Mouse (Mus musculus) adrenal gland, adult 8-10 months (tissue): Measurements from ENCODE around the gene Dpy19l3. TPM values are rescaled to one million over a fixed set of nuclear protein-coding genes. Genes with fewer than 3 reads are reported as not detected.

Source experiments
- DNase-seq: peaks from one replicate; pipeline ENCODE4 v3.0.0; 2022
- total RNA-seq, 4 experiments: library from RNA; stranded (reverse); gene quantifications; 2 replicates each; pipeline ENCODE4 v1.2.4; 2022

Dpy19l3 gene
- total RNA-seq, 4 experiments from 2014 or later: 57.8 to 90.2 (median 69.7) TPM

DNA sequence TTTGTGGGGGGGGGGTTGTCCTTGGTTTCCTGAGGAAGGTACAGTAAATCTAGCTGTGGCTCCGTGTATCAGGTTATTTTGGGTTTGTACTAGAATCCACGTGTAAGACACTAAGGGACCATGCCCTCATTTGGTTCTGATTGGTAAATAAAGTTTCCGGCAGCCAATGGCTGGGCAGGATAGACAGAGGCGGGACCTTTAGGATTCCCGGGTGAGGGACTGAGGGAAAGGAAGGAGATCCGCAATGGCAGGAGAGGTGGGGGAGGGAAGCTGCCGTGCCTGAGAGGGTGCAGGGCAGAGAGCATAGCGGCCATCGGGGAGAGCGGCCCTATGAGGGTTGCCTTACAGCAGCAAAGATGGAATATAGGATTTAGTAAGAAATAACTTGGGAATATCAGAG lies 67.0 kb downstream of the Dpy19l3 start:
- peak; percentile 23 for DNase-seq

DNA sequence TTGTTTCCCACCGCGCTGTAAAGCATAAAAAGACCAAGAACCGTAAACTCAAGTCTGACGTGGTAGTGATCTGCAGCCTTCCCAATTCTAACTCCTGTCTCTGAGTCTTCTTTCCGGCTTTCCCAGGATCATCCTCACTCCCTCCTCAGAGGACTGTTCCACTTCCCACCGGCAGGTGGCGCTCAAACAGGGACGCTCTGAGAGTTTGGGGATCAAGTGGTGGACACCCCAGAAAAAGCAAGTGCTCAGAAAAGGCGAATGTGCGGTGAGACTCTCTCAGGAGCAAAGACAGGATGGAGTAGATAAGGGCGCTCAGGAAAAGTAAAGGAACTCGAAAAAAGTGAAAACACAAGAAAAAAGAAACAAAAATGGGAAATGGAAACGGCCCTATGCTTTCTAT lies 67.5 kb downstream of the Dpy19l3 start:
- DNase-seq: peak; percentile 18

DNA sequence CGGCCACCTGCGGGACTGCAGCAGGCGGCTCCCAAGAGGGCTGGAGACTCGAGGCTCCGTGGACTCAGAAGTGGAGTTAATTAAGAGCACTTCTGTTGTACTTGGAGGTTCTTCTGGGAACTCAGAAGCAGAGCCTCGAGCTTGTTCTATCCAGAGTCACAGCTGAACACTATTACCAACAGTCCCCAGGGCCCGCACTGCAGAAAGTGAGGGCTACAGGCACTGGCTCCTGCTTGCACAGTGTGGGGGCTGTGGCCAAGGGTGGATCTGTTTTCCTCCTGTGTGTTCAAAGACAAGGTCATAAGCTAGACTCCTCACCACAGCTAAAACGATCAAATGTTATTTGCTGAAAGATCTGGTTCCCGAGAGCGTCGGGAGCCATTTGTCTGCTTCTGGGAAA lies 68.0 kb downstream of the Dpy19l3 start:
- DNase-seq: no peak

DNA sequence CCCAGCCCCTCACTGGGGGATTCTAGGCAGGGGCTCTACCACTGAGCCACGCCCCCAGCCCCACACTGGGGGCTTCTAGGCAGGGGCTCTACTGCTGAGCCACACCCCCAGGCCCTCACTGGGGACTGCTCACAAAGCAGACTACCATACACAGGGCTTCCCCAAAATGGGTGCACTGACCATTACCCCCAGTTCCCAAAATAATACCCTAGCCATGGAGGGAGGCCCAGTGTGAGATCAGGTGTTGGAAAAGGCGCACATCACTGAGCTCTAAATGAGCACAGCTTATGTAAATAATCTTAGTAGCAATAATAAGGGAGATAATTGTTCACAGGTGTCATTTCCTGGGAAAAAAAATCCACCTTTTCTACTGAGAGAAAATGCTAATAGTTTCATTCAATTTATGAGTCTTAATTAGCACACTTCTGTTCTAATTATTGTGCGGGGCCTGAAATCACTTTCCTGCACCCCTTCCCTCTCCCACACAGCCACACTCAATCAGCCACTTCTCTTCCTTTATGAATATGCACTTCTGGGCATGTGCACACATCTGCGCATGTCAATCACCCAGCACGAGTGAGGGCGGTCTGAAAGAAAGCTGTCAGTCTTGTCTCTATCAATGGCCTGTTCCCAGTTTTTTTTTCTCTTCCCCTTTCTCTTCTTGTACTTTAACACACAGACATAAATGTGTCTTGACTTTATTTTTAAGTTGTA lies 70.7 kb downstream of the Dpy19l3 start:
- no peak for DNase-seq

DNA sequence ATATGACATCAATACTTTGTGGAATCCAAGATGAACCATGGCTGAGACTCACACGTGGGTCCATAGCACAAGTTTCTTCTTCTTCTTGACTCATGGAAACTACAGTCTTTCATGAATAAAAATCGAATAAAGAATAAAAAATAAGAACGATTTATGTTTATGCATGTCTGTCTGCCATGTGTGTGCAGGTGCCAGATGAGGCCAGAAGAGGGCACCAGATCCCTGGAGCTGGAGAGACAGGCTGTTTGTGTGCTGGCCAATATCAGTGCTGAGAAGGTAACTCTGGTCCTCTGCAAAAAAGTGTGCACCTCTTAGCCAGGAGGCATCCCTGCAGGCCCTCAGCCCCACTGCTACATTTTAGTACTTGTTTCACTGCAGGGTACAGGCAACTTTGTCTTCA lies 72.7 kb downstream of the Dpy19l3 start:
- no peak for DNase-seq

DNA sequence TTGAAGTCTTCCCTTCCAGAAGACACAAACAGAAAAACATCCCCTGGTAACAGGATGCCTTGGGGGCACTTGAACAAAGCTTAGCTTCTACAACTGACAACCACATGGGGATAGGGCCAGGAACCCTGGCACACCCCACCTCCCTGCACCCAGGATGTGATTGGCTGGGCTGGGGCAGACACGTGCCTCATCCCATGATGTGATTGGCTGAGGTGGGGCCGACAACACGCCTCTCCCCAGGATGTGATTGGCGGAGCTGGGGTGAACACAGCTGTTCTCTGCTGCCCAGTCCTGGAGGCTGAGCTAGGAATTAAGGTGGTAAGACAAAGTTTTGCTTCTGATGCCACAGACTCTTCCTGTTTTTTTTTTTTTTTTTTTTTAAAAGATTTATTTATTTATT lies 75.3 kb downstream of the Dpy19l3 start:
- no peak for DNase-seq

DNA sequence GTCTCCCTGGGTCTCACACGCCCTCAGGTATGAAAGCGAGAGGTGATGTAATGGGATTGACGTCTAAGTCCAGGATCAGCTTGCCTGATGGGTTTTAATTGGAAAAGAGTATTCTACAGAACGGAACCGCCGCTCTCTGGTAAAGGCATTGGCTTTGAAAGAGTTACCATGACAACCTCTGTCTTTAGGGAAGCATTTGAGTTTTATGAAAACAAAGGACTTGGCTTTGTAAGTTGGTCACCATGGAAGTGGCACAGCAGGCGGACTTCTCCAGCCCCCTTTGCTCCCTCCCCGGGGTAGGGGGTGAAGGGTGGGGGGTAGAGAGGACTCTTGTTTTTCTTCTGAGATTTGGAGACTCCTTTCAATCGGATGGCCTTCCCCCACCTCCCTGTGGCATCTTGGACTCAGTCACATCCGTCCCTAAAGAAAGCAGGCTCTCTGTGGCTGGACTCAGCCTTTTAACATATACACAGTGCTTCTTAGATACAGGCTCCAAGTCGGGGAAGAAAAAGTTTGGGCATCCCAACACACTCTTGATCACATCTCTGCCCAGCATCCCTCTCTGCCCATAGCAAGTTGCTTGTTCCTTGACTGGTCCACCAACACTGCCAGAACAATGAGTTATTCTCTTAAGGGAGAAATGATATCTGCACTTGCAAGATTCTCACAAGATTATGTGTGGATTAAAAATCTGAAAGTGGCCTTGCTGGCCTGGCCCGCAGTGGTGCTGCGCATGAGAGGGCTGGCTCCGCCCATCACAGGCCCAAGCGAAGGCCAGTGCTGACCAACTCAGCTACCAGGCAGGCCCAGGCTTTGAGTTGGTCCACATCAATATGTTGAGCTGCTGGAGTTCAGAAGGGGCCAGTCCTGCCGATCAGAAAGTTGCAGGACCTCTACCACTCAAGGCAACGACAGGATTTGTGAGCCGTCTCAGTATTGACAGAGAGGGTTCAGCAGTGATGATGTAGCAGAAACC lies 85.9 kb downstream of the Dpy19l3 start:
- no peak for DNase-seq

DNA sequence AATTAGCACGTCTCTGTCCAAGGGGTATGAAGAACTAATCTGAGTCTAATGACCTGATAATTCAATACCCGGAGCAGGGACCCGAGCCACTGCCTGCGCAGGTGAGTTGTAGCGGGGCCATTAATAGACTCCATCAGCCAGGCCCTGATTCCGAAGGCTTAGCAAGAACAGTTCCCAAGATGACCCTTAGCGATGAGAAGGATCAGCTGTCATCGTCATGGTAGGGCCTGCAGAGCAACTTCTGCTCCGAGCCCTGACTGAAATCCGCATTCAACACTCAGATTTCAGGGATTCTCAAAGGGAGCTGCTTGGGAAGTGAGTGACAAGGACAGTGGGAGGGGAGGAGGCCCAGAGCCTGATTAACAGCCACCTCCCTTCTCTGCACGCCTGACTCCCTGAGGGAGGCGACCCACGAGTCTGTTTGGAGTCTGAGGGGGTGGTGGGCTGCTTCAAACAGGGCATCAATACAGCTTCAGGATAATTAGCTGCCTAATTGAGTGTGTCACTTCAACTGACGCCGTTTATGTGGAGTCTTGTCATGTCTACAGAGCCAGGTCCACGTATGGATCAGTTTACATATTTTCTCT lies 90.4 kb downstream of the Dpy19l3 start:
- DNase-seq: no peak

DNA sequence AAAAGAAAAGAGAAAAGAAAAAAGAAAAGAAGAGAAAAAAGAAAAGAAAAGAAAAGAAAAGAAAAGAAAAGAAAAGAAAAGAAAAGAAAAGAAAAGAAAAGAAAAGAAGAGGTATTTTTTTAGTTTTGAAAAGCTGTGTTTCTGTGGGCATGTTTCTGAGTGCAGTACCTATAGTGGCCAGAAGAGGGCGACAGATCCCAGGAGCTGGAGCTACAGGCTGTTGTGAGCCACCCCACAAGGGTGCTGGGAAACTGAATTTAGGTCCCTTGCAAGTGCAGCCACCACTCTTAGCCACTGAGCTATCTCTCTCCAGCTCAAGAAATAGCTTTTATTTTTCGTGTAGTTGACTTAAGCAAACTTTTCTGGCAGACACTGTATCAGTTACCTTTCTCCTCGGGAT lies 95.1 kb downstream of the Dpy19l3 start:
- no peak for DNase-seq

DNA sequence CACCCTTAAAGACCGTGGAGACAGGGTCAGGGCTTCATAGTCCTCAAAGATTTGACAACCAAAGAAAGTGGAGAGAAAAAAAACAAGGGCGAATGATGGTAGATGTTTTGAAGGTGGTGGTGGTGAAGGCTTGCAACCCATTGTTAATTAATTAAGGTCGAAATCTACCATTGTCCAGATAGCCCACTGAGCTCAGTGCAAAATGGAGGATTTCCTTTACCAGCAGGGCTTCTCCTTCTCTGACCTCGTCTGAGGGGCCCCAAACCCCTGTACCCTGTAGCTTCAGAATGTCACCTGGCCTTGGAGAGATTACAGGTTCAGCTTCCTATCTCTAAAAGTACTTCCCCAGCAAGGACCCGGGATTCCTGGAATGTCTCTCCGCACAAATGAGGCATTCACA lies 96.4 kb downstream of the Dpy19l3 start:
- DNase-seq: no peak

DNA sequence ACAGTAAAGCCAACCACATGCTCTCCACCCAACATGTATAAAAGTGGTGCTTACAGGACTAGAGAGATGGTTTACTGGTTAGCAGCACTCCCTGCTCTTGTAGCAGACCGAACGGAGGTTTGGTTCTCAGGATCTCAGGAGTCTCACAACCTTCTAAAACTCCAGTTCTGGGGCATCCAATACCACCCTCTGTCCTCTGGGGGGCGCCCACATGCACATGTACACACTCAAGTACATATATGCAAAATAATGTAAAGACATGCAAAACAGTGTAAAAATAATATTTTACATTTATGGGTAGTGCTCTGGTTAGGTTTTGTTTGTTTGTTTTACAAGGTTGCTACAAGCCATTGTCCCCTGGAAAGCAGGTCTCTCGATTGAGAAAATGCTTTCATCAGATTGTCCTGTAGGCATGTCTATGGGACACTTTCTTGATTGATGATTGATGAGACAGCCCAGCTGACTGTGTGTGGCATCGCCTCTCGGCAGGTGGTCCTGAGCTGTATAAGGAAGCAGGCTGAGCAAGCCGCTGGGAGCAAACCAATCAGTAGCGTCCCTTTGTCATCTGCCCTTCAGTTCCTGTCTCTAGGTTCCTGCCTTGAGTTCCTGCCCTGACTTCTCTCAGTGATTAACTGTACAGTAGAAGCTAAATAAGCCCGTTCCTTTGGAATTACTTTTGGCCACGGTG lies 102.5 kb downstream of the Dpy19l3 start:
- no peak for DNase-seq

DNA sequence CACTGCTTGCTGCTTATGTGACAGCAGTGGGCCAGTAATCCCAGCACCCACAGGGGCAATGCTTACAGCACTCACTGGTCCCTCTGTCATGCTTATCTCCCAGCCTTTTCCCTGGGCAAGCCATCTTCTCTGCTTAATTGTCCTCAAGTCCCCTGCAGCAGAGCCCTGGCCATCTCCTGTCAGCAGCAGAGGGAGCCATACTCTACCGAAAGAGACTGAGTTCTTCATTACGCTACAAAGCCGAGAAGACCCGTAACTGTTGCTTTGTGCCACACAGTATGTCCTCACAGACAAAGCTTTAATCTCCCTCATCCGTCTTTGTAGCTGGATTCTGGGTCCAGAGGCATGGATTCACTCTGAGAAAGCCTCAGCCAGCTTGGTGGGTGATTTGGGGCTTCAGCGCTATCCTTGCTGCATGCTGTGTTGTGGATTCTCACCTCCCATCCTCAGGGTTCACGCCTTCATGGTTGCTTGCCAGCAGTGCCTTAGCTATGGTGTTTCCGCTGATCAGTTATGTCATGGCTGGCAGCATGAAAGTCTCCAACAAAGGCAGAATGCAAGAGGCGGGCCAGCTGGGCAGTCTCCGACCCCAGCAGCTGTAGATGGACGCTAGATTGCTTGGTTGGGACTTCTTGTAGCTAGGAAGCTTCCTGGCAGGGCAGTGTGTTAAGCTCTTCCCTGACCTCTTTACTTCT lies 103.4 kb downstream of the Dpy19l3 start:
- no peak for DNase-seq

DNA sequence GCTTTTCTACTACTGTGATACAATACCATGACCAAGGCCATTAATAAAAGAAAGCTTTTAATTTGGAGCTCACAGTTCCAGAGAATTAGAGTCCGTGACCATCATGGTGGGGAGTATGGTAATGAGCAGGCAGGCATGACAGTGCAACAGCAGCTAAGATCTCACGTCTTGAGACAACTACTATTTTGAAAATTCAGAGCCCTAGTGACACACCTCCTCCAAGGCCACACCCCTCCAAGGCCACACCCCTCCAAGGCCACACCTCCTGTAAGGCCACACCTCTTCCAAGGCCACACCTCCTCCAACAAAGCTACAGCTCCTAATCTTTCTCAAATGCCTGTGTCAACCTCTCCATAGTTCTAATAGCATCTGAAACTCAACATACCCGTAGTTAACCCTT lies 105.2 kb downstream of the Dpy19l3 start:
- DNase-seq: peak; percentile 36

DNA sequence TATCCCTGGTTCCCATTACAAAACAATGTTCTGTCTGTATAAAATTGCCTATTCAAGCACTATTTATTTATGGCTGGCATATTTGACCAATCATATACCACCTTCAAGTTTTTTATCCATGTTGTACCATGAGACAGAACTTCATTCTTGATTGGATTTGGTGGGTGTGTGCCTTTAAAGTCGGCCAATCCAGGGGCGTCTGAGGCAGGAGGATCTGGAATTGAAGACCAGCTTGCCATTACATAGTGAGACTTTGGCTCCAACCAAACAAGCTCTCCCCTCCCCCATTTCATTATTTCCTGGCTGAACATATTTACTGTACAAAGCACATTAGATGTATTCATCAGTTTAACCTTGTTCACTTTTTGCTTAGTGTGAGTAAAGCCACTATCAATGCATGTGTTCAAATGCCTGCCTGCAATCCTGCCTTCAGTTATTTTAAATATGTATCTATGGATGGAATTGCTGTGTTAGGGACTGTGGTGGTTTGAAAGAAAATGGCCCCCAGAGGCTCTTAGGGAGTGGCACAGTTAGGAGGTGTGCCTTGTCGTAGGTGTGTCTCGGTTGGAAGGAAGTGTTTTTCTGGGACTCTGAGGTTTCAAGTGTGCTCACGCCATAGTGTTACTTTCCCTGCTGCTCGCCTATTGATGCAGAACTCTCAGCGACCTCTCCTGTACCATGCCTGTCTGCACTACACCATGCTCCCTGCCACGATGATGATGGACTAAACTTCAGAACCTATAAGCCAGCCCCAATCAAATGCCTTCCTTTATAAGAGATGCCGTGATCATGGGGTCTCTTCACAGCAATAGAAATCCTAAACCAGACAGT lies 105.8 kb downstream of the Dpy19l3 start:
- no peak for DNase-seq

DNA sequence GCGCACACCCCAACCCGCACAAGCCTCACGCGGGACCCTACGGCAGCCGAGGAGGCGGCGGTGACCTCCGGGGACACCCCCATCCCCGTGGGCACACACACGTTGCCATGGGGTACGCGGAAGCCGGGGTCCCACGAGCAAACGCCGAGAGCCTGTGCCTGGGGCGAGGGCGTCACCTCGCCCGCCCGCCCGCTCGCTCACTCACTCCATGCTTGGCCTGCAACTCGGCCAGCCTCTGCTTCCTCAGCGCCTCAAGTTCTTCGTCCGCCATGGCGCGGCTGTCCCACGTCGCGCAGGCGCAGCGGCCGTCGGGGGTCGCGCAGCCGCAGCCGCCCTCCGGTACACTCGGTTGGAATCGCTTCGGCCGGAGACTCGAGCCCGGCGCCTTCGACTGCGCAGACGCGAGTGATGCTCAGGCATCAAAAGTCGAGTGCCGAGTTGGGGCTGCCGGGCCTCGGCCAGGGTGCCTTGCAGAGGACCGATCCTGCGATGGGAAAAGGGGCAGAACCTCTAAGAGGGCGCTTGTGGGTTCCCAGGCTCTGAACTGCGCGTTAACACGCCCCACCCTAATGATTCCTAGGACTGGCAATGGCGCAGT lies 107.1 kb downstream of the Dpy19l3 start, which contains the start of gene Pdcd5:
Gene Pdcd5, minus strand, starts transcription at position 421 of the 598 bp plus-strand sequence.
- peak; percentile 92 for DNase-seq

DNA sequence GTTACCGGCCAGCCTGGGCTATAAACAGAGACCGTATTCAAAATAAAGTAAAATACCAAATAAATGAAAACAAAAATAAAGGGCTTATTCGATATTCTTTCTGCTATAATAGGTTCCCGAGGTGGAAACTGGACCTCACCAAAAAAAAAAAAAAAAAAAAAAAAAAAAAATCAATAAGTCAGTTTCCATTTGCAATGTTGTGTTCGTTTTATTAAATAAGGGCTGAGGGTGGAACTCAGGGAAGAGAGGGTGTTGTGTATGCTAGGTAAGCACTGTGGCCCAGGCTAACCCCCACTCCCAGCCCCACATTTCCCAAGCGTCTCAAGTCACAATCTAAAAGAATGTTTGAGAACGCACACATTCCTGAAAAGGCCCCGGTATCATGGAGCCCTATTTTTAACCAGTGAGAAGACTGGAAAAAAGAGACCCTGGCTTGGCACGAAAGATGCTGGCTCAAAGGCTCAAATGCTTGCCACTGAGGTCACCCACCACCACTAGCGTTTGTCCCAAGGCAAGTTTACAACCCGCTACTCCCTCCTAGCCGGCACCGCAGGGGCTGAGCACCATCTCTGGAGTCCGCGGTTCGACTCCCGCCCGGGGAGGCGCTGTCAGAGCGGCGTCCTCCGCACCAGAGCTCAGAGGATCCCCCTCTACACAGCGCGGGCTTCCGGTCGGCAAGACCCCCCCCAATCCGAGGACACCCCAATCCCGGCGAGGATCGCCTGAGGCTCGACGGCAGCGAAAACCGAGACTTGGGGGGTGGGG lies 107.8 kb downstream of the Dpy19l3 start:
- DNase-seq: no peak

DNA sequence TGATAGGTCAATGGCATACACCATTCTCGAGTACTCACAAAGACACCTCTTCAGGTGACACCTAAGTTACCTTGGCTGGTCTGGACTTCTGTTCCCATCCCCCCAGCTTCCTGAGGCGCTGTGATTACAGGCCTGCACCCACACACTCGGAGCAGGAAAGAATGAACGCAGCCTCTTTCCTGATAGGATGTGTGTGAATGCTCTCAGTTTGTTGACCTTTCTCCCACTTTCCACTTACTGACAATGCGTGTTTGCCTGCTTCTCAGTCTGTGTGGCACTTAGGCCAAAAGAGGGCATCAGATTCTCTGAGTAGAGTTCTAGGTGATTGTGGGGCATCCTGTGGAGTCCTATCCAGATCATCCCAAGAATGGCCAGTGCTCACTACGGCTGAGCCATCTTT lies 114.2 kb downstream of the Dpy19l3 start:
- DNase-seq: no peak

DNA sequence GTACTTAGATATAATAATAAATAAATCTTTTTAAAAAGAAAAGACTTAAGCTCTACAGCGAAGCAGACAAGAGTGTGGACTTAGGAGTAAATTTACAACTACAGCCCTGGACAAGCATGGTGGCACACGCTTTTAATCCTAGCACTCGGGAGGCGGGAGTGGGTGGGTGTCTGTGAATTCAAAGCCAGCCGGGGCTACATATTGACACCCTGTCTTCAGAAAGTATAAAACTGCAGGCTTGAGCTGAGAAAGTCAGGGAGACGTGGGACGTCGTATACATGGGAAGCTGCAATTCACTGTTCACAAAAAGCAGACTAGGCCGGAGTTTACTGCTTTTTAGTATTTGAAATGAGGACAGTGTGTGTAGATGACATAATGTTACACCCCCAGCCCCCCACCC lies 117.4 kb downstream of the Dpy19l3 start:
- no peak for DNase-seq

DNA sequence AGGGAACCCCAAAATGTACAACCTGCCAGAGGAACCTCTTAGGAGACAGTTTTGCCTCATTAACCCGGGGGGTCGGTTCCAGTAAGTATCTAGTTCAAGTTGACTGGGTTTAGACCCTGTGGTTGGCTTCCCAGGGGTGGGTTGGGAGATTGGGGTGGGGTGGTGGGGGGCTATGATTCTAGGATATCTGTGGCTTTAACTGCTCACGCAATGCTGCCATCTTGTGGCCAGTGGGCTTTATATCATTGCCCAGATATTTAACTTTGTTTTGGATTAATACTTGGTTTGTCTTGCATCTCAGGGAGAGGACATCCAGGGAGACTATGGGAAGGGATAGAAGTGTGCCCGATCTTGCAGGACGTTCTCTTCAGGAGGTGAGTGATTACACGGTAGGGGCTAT lies 118.0 kb downstream of the Dpy19l3 start:
- DNase-seq: no peak
